Mouse (Mus musculus) cerebellum, adult 2 months (tissue): ENCODE results near the gene Cd244a.

ENCODE experiments used
- CTCF ChIP-seq: fragments of 200-500 bp; IDR thresholded peaks from 2 replicates; pipeline ENCODE4 v1.5.1; 2011; ENCODE audit warnings: low read depth, mild to moderate bottlenecking, control low read depth, low read length, moderate library complexity, borderline replicate concordance; ENCODE audit not compliant: insufficient read depth
- POLR2A ChIP-seq: fragments of 200-500 bp; IDR thresholded peaks from 2 replicates; pipeline ENCODE4 v1.6.1; 2011; ENCODE audit warnings: low read length, control low read depth, borderline replicate concordance; ENCODE audit not compliant: insufficient read depth

DNA sequence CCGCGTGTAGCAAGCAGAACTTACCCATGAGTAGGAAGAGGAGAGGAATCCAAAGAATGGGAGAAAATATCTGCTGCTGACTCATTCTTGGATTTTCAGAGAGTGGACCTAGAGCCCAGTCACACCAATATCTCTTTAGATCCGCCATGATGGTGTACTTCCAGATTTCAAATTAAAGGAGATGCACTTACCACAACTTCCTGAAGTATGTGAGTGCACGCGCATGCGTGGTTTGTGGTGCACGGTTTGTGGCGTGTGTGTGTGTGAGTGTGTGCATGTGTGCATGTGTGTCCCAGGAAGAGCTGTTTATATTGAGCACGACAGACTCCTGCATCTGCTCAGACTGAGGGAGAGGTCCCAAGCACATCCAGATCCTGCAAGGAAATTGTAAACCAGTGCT is 48.2 kb downstream of the Cd244a start, which contains the start of gene Ly9:
- TF ChIP-seq POLR2A (no peak), CTCF (no peak)
